Mouse (Mus musculus) lung, adult 2 months (tissue): ENCODE measurements around the gene Wnt5b. TPM values are rescaled to one million over a fixed set of nuclear protein-coding genes. Genes with fewer than 3 reads are reported as not detected.

ENCODE experiments used
- DNase-seq: peaks from one replicate; pipeline ENCODE4 v3.0.0; 2022
- H3K4me1 ChIP-seq: fragments of 200-500 bp; 2 replicates; pipeline ENCODE4 v1.6.1; 2011; ENCODE audit warnings: low read length; ENCODE audit not compliant: control insufficient read depth, insufficient read depth
- H3K4me3 ChIP-seq: fragments of 200-500 bp; replicated peaks from 2 replicates; pipeline ENCODE3; 2011; ENCODE audit warnings: low read depth, mild to moderate bottlenecking, control low read depth, low read length; ENCODE audit errors: extremely low read depth
- CTCF ChIP-seq: fragments of 200-500 bp; IDR thresholded peaks from 2 replicates; pipeline ENCODE4 v1.5.1; 2011; ENCODE audit warnings: mild to moderate bottlenecking, low read length, control low read depth; ENCODE audit not compliant: insufficient read depth
- POLR2A ChIP-seq: fragments of 200-500 bp; IDR thresholded peaks from 2 replicates; pipeline ENCODE4 v1.6.1; 2011; ENCODE audit warnings: low read depth, mild to moderate bottlenecking, control low read depth, low read length, borderline replicate concordance; ENCODE audit errors: extremely low read depth
- WGBS: fragments of 180-500 bp; shearing (Covaris S2); methylation state at CpG from one replicate; pipeline ENCODE4 v1.1.7; 2018; 5-methylcytosine and 5-hydroxymethylcytosine counted together
- polyA plus RNA-seq: library from polyadenylated mRNA; depleted of rRNA; stranded (reverse); fragments of >200 nt; gene quantifications from 2 replicates; pipeline ENCODE4 v1.2.3, GENCODE M21; 2012

The Wnt5b gene
- polyA plus RNA-seq, 1 experiment: 3.2 TPM

GRCm38 (mm10) chr6:119401545-119402304 lies 142.4 kb downstream of the Wnt5b start:
- TF ChIP-seq POLR2A (no peak), CTCF (no peak)
- DNase-seq: no peak
- Histone ChIP-seq H3K4me3 (no peak overlapping the region), H3K4me1 (0 out of 2 replicates have a peak, but pooled peaks cover 2% of the 10 kb centered on the region)
- WGBS: 56% methylated on average over 8 of the region's 8 CpGs

GRCm38 (mm10) chr6:119400649-119401048 lies 143.5 kb downstream of the Wnt5b start:
- Histone ChIP-seq H3K4me1 (peaks cover 8% of the 10 kb centered on the region), H3K4me3 (no peak overlapping the region)
- WGBS: 80% methylated on average over 3 of the region's 3 CpGs
- no peak for DNase-seq
- TF ChIP-seq POLR2A: no peak
- TF ChIP-seq CTCF: no peak

- DNase-seq: no peak
- H3K4me3 ChIP-seq: no peak overlapping the region
- peaks cover 14% of the 10 kb centered on the region for H3K4me1 ChIP-seq
- no peak for TF ChIP-seq CTCF
- no peak for TF ChIP-seq POLR2A
- 87% methylated on average over 3 of the region's 3 CpGs for WGBS
These were observed 144.8 kb downstream of the Wnt5b start for GRCm38 (mm10) chr6:119399371-119399770.

GRCm38 (mm10) chr6:119396309-119396634 lies 147.9 kb downstream of the Wnt5b start:
- no peak overlapping the region for H3K4me3 ChIP-seq
- WGBS: 4% methylated on average over 5 of the region's 5 CpGs

GRCm38 (mm10) chr6:119395421-119396308 lies 148.5 kb downstream of the Wnt5b start:
- TF ChIP-seq POLR2A (no peak), CTCF (no peak)
- no peak for DNase-seq
- WGBS: 45% methylated on average over 14 of the region's 14 CpGs
- Histone ChIP-seq H3K4me3 (no peak overlapping the region), H3K4me1 (peaks cover 15% of the 10 kb centered on the region)

More at GRCm38 (mm10) chr6:119396309-119396634, 147.9 kb downstream of the Wnt5b start:
- peaks cover 15% of the 10 kb centered on the region for H3K4me1 ChIP-seq
- DNase-seq: peak; percentile 66
- TF ChIP-seq CTCF (no peak), POLR2A (no peak)

- H3K4me1 ChIP-seq: peaks cover 21% of the 10 kb centered on the region
- WGBS: 40% methylated on average over 9 of the region's 9 CpGs
- TF ChIP-seq CTCF (no peak), POLR2A (no peak)
- no peak for DNase-seq
- no peak overlapping the region for H3K4me3 ChIP-seq
These were observed 151.3 kb downstream of the Wnt5b start for GRCm38 (mm10) chr6:119392836-119393235.

- TF ChIP-seq CTCF: no peak
- TF ChIP-seq POLR2A: no peak
- H3K4me1 ChIP-seq: peaks cover 18% of the 10 kb centered on the region
- no peak for DNase-seq
- no peak overlapping the region for H3K4me3 ChIP-seq
- 90% methylated on average over 4 of the region's 4 CpGs for WGBS
These were observed 153.4 kb downstream of the Wnt5b start for GRCm38 (mm10) chr6:119390728-119391127.

- DNase-seq: no peak
- 4% methylated on average over 10 of the region's 10 CpGs for WGBS
- H3K4me3 ChIP-seq: peak overlapping the region; percentile 82
- peaks cover 12% of the 10 kb centered on the region for H3K4me1 ChIP-seq
- TF ChIP-seq CTCF (no peak), POLR2A (no peak)
These were observed 155.1 kb downstream of the Wnt5b start for GRCm38 (mm10) chr6:119389089-119389488.

- WGBS: under 1% methylated on average over 49 of the region's 53 CpGs
- TF ChIP-seq POLR2A (peak; percentile 93; the same call in 1 of the 2 replicates), CTCF (no peak)
- H3K4me3 ChIP-seq: peak overlapping the region; percentile 82
- DNase-seq: peak; percentile 96
- peaks cover 14% of the 10 kb centered on the region for H3K4me1 ChIP-seq
These were observed 155.5 kb downstream of the Wnt5b start for GRCm38 (mm10) chr6:119388650-119389012.

GRCm38 (mm10) chr6:119387801-119388649 lies 156.1 kb downstream of the Wnt5b start:
- H3K4me3 ChIP-seq: peak overlapping the region; percentile 60
- H3K4me1 ChIP-seq: peaks cover 14% of the 10 kb centered on the region
- WGBS: under 1% methylated on average over 57 of the region's 76 CpGs
- no peak for TF ChIP-seq POLR2A
- no peak for TF ChIP-seq CTCF
- peak; percentile 60 for DNase-seq
